Mouse (Mus musculus): Measurements from ENCODE around the gene Lars2.
"Not testable (repeated sequence)": the region's sequence is repeated elsewhere in the genome, so short reads cannot be mapped to it uniquely, and the experiment has no call there.

Gene Lars2

DNA sequence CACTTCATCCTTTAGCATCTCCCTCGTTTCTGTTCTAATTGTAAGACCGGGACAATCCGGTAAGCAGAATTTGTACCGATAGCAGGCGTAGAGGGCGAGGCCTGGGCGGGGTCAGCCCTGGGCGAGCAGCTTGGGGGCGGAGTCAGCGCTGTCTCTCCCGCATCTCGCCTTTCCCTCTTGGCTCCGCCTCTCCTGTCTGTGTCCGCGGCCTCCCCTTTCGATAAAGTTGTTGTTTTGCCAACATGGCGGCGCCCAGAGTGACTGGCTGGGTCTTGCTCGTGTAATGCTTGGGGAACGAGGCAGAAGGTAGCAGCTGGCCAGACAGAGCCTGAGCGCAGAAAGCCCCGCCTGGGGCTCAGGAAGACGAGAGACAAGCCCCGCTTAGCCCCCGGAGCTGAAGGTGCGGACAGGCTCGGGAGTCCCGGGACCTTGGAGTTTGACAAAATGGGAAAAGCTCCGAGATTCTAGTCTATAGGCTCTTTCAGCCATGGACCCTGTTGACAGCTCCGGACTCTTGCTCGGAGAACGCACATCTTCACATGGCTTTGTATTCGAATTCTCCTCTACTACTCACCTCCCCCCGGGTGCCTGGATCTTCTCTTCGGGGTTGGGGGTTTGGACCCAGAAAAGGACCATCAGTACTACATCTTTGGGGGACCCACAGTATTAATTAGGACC is at the start of gene Lars2:
Gene Lars2 (plus strand): TSS at position 220 of the 678 bp plus-strand sequence.
- DNase-seq (ENCODE audit: low spot score) = peak; percentile 91

DNA sequence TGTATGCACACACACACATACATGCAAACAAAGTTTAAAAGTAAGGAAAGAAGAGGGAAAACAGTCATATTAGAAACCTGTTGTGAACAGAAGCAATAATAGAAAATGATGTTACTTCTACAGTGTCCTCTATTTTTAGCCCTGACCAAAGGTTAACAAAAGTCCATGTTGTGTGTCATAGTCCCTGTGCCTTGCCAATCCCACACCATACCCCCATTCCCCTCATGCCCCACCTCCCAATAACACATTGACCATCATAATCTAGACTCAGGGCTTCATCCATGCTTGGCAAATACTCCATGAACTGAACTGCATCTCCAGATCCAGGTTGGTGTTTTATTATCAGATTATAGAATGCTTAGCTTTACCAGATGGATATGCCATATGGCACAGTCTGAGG is 40.6 kb upstream of the Lars2 start:
- no peak for DNase-seq (ENCODE audit: low spot score)

- no peak for DNase-seq (ENCODE audit: low spot score)
These were observed 38.4 kb upstream of the Lars2 start for GRCm38 (mm10) chr9:123328336-123328735.

DNA sequence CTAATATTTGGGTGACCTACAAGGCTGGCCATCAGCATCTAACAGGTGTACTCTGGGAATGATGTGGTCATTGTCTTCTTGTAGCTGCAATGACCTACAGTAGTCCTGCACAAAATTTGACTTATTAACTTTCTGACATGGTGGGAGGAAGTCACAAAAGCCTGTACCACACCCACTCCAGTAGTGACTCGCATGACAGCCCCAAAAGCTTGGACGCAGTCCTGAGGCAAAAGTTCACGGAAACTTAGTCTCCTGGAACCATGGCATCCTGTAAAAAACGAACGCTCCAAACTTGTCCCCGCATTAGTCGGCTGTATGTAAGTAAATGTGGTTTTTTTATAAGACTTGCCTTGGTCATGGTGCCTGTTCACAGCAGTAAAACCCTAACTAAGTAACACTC is 36.9 kb upstream of the Lars2 start:
- no peak for DNase-seq (ENCODE audit: low spot score)

GRCm38 (mm10) chr9:123330271-123330670 is 36.5 kb upstream of the Lars2 start:
- DNase-seq (ENCODE audit: low spot score) = not testable (repeated sequence)

- no peak for DNase-seq (ENCODE audit: low spot score)
These were observed 33.2 kb upstream of the Lars2 start for GRCm38 (mm10) chr9:123333479-123333878.

DNA sequence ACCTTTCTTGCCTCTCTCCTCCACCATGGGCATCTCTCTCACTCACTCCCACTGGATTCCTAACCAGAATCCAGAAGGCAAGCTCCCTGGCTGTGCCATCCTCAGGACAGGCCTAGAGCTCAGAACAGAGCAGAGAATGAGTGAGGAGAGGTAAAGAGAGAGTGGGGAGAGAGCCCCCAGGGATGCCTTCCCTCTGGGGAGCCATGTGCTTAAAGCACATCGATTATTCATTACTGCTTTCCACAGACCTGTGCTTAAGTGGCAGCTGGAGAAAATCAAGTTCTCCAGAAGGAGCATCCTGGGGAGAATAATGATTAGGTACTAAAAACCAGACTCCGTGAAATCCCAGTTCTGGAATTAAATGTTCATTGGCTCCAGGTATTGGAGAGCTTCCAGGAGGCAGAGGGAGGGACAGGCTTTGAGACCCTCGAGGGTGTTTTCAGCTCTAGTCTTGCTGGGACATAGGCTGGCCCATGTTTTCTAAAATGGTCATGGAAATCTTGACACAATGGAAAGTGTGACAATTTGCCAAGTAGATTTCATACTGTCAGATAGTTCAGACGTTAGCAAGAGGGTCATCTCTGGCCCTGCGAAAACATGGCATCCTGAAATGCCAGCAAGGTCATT is 31.6 kb upstream of the Lars2 start:
- DNase-seq (ENCODE audit: low spot score) = no peak

DNA sequence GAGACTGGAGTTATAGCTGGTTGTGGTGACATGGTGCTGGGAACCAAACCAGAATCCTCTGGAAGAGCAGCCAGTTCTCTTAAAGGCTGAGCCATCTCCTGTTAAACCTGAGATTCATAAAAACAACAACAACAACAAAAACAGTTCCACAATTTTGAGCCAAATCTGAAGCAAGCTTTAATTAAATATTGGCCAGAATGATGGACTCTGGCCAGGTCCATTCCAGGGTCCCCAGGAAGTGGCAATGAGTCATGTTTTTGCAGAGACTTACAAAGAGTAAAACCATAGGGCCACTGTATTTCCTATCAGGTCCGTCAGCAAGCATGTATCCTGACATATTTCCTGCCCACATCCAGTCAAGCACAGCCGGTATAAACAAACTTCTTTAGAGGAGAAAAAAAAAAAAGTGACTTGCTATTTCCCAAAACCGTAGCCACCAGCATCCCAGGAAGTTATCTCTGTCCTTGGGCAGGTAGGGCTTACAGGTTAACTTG is 27.0 kb upstream of the Lars2 start:
- no peak for DNase-seq (ENCODE audit: low spot score)

DNA sequence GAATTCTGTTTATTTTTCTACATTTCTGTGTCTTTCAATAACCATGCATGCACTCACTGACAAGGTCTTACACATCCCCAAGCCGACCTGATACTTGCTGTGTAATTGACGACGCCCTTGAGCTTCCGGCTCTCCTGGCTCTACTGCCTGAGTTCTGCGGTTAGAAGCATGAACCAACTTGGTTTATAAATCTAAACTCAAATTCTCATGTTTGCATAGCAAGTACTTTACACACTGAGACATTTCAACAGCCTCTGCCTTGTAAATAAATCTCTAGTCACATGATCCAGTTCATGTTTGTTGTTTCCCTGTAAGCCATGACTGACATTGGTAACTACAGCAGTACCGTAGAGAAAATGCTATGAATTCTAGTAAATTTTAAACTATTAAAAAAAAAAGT is 25.5 kb upstream of the Lars2 start:
- no peak for DNase-seq (ENCODE audit: low spot score)

DNA sequence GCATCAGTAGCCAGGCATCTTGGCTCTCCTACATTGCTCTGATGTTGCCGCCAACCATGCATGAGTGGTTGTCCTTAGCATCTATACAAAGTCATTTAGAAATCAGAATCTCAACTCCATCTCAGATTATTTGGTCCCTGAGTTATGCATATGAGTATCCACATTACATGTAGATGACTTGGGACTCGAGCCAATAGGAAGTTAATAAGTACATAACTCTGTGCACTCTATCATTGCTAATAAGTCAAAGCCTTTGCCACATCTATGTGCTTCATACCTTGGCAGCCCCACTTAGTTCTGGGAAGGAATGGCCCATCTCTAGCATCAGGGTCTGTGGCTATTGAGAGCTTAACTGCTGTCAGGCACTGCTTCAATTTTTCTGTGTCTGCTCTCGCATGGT is 23.7 kb upstream of the Lars2 start:
- DNase-seq (ENCODE audit: low spot score) = no peak

DNA sequence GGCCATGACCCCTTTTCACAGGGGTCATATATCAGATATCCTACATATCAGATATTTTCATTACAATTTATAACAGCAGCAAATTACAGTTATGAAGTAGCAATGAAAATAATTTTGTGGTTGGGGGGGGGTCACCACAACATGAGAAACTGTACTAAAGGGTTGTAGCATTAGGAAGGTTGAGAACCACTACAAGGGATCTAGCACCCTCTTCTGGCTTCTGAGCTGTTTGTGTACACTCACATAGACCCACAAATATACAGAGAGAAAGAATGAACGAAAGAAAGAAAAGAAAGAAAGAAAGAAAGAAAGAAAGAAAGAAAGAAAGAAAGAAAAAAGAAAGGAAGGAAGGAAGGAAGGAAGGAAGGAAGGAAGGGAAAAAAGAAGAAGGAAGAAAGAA is 17.4 kb upstream of the Lars2 start:
- DNase-seq (ENCODE audit: low spot score) = not testable (repeated sequence)

DNA sequence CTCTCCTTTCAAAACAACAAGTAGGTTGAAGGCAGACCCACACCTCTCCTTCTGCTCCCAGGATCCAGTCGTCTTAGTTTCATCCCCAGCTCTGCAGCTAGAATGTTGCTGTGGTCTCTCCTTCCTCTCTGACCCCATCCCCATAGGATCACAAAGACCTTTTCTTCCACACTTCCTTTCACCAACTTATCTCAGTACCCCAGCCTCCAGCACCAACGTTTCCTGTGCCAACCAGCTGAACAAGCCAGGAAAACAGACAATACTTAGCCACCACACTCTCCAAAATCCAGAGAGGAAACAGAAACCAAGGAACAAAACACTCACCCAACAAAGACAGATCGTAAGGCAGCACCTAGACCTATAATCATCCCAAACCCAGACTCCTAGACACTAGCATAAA is 6.7 kb upstream of the Lars2 start:
- no peak for DNase-seq (ENCODE audit: low spot score)

GRCm38 (mm10) chr9:123365353-123365752 is 1.4 kb upstream of the Lars2 start:
- DNase-seq (ENCODE audit: low spot score) = no peak

DNA sequence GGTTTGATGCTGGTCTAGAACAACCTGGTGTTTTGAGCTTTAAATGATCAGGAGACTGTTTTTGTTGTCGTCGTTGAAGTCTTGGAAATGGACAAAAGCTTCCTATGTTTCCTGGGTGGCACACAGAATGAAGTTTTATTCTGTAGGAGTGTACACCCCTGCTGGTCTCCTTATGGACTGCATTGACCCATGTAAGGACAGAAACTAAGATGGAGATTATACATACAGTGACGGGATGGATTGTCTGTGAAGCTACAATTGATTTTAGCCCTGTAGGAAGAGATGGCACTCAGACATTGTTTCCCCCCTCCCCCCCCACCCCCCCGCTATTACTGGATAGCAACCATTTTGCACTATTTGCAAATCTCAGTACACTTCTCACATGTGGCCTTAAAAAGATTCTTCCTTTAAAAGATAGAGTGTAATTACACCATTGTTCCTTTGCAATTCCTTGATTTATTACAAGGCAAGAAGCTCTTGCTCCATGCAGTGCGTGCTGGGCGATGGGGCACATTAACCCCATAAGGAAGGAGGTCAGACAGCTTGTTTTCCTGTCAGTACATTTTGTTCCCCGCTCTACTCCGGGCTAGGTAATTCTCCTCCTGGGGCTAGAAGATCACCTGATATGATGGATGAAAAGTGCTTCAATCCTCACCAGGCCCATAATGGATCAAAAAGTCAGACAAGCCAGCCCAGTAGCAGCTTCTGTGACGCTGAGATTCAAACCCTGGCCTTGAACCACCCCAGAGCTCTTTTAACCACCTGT is 602 bp upstream of the Lars2 start:
- no peak for DNase-seq (ENCODE audit: low spot score)

- no peak for DNase-seq (ENCODE audit: low spot score)
These were observed 909 bp downstream of the Lars2 start for GRCm38 (mm10) chr9:123367636-123368035.

- no peak for DNase-seq (ENCODE audit: low spot score)
These were observed 15.7 kb downstream of the Lars2 start for GRCm38 (mm10) chr9:123382399-123382798.

DNA sequence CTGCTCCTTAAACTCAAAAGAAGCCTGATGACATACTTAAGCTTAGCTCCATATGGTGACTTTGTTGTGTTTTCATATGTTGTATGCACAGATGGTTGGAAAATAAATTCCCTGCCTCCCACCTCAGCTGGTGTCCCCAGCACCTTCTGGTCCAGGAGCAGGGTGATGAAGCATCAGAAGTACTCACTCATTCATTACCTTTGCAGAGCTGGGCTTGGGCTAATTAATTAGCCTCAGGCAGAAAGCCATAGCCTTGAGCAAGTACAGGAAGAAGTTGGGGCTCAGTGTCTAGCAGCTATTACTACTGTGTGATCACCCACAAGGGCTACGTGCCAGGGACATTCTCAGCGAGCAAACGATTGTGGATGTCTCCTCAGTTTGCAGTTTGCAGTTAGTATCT is 18.0 kb downstream of the Lars2 start:
- DNase-seq (ENCODE audit: low spot score) = no peak

DNA sequence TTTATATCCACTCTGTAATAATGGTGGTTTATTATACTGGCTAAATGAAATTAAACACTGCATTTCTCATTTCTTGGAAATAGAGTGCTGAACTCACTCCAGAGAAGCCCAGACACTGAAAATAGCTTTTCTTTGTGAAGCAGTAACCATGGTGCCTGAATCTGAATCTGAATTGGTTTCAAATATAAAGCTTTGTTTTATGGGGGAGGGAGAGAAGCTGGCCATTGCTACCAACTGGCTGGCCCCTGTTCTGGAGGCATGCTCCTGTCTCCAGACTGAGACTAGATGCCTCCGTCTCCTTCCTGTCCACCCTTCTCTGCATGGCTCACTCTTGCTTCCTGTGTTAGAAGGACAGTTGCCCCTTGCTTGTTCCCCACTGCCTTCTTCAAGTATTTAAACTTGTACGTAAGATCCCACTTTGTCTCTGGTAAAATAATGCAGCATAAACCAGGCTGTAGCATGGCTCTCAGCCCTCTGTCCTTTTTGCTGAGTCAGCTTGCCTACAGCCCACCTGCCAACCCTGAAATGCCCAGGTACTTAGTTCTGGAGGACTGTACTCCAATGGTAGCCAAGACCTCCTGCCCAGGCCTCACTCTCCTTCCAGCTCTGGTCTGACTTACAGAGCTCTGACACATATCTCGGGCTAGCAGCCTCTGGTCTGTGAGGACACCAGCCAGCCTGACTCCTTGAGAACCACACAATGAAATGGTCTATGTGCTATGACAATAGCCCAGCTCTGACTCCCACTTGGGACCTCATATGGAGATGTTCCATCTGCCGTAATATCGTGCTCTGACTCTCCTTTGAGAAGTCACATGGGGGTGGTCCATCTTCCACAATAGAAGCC is 18.8 kb downstream of the Lars2 start:
- DNase-seq (ENCODE audit: low spot score) = no peak

- DNase-seq (ENCODE audit: low spot score) = no peak
These were observed 19.6 kb downstream of the Lars2 start for GRCm38 (mm10) chr9:123386347-123386746.

GRCm38 (mm10) chr9:123388087-123389007 is 21.6 kb downstream of the Lars2 start:
- not testable (repeated sequence) for DNase-seq (ENCODE audit: low spot score)
